Mouse (Mus musculus): ENCODE measurements around the gene Rps6ka1. TPM values are rescaled to one million over a fixed set of nuclear protein-coding genes. Genes with fewer than 3 reads are reported as not detected.

Gene Rps6ka1
- polyA plus RNA-seq (2014; fragmentation: Illumina TruSeq; extraction: RNeasy Lipid Tissue Mini Kit (QIAGEN cat#74804); ENCODE audit: low read depth, low replicate concordance), result 12.1 TPM

GRCm38 (mm10) chr4:133887672-133888453 is at the start of gene Rps6ka1:
Gene Rps6ka1 (minus strand): TSS chr4:133887797.

Other genes starting within 250 kb of the Rps6ka1 start
- gene Zdhhc18, start 237.6 kb downstream of the Rps6ka1 start, polyA plus RNA-seq (2014; fragmentation: Illumina TruSeq; extraction: RNeasy Lipid Tissue Mini Kit (QIAGEN cat#74804); ENCODE audit: low read depth, low replicate concordance), result 14.5 TPM
- 14.6 TPM for gene Pigv, start 215.2 kb downstream of the Rps6ka1 start, polyA plus RNA-seq (2014; fragmentation: Illumina TruSeq; extraction: RNeasy Lipid Tissue Mini Kit (QIAGEN cat#74804); ENCODE audit: low read depth, low replicate concordance)
- gene Arid1a, start 131.0 kb downstream of the Rps6ka1 start, polyA plus RNA-seq (2014; fragmentation: Illumina TruSeq; extraction: RNeasy Lipid Tissue Mini Kit (QIAGEN cat#74804); ENCODE audit: low read depth, low replicate concordance), result 31.7 TPM
- gene Hmgn2, start 80.9 kb upstream of the Rps6ka1 start, polyA plus RNA-seq (2014; fragmentation: Illumina TruSeq; extraction: RNeasy Lipid Tissue Mini Kit (QIAGEN cat#74804); ENCODE audit: low read depth, low replicate concordance), result 248 TPM
- gene Dhdds, start 113.1 kb upstream of the Rps6ka1 start, polyA plus RNA-seq (2014; fragmentation: Illumina TruSeq; extraction: RNeasy Lipid Tissue Mini Kit (QIAGEN cat#74804); ENCODE audit: low read depth, low replicate concordance), result 36.1 TPM
- 0.07 TPM for gene Lin28a, start 131.0 kb upstream of the Rps6ka1 start, polyA plus RNA-seq (2014; fragmentation: Illumina TruSeq; extraction: RNeasy Lipid Tissue Mini Kit (QIAGEN cat#74804); ENCODE audit: low read depth, low replicate concordance)
- 0.56 TPM for gene Zfp683, start 166.0 kb upstream of the Rps6ka1 start, polyA plus RNA-seq (2014; fragmentation: Illumina TruSeq; extraction: RNeasy Lipid Tissue Mini Kit (QIAGEN cat#74804); ENCODE audit: low read depth, low replicate concordance)
- 3.0 TPM for gene Crybg2, start 173.0 kb upstream of the Rps6ka1 start, polyA plus RNA-seq (2014; fragmentation: Illumina TruSeq; extraction: RNeasy Lipid Tissue Mini Kit (QIAGEN cat#74804); ENCODE audit: low read depth, low replicate concordance)
- 3,973 TPM for gene Cd52, start 207.3 kb upstream of the Rps6ka1 start, polyA plus RNA-seq (2014; fragmentation: Illumina TruSeq; extraction: RNeasy Lipid Tissue Mini Kit (QIAGEN cat#74804); ENCODE audit: low read depth, low replicate concordance)
- 23.7 TPM for gene Ubxn11, start 214.8 kb upstream of the Rps6ka1 start, polyA plus RNA-seq (2014; fragmentation: Illumina TruSeq; extraction: RNeasy Lipid Tissue Mini Kit (QIAGEN cat#74804); ENCODE audit: low read depth, low replicate concordance)
- 448 TPM for gene Sh3bgrl3, start 241.0 kb upstream of the Rps6ka1 start, polyA plus RNA-seq (2014; fragmentation: Illumina TruSeq; extraction: RNeasy Lipid Tissue Mini Kit (QIAGEN cat#74804); ENCODE audit: low read depth, low replicate concordance)

Measured in adipose tissue, adult 10 weeks (tissue).